Mouse (Mus musculus): ENCODE measurements at regions not wholly inside any gene's neighbourhood (a gene's known extent, or its start where the extent isn't known, plus 50 kb on each side); places are given as distances from the start of the nearest gene placed in this dataset.

DNA sequence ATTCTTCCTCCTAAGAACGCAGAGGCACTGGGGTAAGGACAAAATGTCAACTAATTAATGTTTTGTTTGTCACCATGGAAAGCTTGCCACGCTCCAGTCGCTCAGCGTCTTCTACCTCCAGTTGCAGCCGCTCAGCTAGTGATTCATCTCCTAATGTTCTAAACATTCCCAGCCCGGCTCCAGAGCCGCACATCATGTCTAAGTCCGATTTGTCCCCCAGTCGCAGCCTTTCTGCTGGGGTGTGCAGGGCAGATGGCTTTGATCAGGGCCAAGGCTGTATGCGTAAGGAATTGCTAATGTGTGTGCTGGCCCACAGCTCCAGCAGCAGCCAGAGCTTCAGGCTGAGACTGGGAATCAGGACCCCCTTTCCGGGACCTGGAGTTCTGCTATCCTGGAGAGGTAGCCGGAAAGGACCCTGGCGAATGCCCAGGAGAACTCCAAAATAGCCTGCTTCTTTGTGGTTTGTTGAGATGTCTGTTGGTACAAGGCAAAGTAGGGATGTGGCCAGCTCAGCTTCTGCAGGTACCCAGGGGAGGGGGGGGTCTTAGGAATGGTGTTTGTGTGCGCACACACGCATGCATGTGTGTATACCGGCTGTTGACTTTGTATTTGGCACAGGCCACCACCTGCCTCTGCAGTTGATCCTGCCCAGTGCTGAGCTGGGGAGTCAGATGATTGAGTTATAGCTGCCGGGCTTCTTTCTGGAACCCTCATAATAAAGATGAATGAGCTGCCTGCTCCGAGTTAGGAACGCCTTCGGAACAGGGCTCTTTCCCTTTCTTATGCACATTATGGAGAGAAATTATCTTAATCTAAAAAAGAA is 143.0 kb upstream of the Kcng1 start:
- Histone ChIP-seq H3K27ac (ENCODE audit: low read length) (peak overlapping the region; percentile 33; the same call in 1 of the 2 replicates), H3K27me3 (ENCODE audit: control insufficient read depth, insufficient read depth, low read length) (no peaks in the 10 kb centered on the region), H3K36me3 (ENCODE audit: control insufficient read depth, insufficient read depth, low read length) (no peaks in the 10 kb centered on the region), H3K4me1 (ENCODE audit: control insufficient read depth, insufficient read depth, low read length) (peaks cover 10% of the 10 kb centered on the region), H3K4me3 (replicated peaks; ENCODE audit: low read length) (no peak overlapping the region), H3K4me2 (ENCODE audit: low read depth, low read length) (no peak overlapping the region), H3K9me3 (replicated peaks; ENCODE audit: control insufficient read depth, low read length) (no peaks in the 10 kb centered on the region), H3K9ac (ENCODE audit: low read length) (no peak overlapping the region)
- WGBS, result 38% methylated on average over 20 of the region's 20 CpGs
- peak; percentile 56; the same call in 1 of the 2 replicates for ATAC-seq (ENCODE audit: insufficient read depth, low FRiP score)

DNA sequence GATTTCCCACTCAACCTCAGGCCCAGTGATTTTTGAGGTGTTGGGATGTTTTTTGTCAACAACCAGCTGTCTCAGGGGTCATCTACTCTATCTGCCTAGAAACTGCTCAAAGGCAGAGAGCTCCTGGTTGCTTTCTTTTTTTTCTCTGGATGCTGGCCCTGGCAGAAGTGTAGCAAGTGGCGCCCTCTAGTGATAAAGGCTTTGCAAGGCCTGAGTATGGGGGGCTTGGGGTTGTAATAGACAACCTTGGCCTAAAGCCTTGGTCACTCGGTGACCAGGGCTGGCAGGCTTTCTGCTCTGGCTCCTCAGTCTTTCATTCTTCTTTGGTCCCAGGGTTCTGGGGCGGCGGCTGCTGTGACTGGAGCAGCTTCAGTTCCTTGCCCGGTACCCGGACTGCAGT is 142.0 kb upstream of the Kcng1 start:
- WGBS, result 60% methylated on average over 6 of the region's 6 CpGs
- no peak overlapping the region for H3K4me3 ChIP-seq (replicated peaks; ENCODE audit: low read length)
- H3K4me2 ChIP-seq (ENCODE audit: low read depth, low read length), result no peak overlapping the region
- H3K4me1 ChIP-seq (ENCODE audit: control insufficient read depth, insufficient read depth, low read length), result peaks cover 10% of the 10 kb centered on the region
- H3K9ac ChIP-seq (ENCODE audit: low read length), result no peak overlapping the region
- H3K27me3 ChIP-seq (ENCODE audit: control insufficient read depth, insufficient read depth, low read length), result no peaks in the 10 kb centered on the region
- H3K36me3 ChIP-seq (ENCODE audit: control insufficient read depth, insufficient read depth, low read length), result no peaks in the 10 kb centered on the region
- H3K9me3 ChIP-seq (replicated peaks; ENCODE audit: control insufficient read depth, low read length), result no peaks in the 10 kb centered on the region
- no peak for ATAC-seq (ENCODE audit: insufficient read depth, low FRiP score)
- H3K27ac ChIP-seq (ENCODE audit: low read length), result no peak overlapping the region

DNA sequence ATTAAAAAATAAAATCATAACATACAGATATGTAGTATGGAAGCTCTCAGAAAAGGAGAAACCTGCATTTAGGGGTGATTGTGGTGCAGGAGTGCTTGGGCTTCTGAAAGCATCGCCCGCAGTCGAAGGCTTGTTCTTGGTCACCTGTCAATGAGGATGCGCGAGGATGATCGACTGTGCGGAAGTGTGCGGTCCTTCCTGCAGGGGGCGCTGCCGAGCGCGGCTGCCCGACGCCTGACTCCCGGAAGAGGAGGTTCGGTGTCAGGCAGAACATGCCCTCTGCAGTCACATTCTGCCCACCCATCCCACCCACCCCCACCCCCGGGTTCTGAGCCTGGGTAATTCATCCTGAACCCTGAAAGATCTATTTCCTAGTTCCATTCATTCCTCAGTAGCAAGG is 133.6 kb upstream of the Kcng1 start:
- H3K4me2 ChIP-seq (ENCODE audit: low read depth, low read length), result no peak overlapping the region
- no peaks in the 10 kb centered on the region for H3K36me3 ChIP-seq (ENCODE audit: control insufficient read depth, insufficient read depth, low read length)
- no peaks in the 10 kb centered on the region for H3K4me1 ChIP-seq (ENCODE audit: control insufficient read depth, insufficient read depth, low read length)
- no peak overlapping the region for H3K4me3 ChIP-seq (replicated peaks; ENCODE audit: low read length)
- 28% methylated on average over 17 of the region's 17 CpGs for WGBS
- no peak for ATAC-seq (ENCODE audit: insufficient read depth, low FRiP score)
- no peak overlapping the region for H3K9ac ChIP-seq (ENCODE audit: low read length)
- H3K27me3 ChIP-seq (ENCODE audit: control insufficient read depth, insufficient read depth, low read length), result no peaks in the 10 kb centered on the region
- H3K27ac ChIP-seq (ENCODE audit: low read length), result no peak overlapping the region
- H3K9me3 ChIP-seq (replicated peaks; ENCODE audit: control insufficient read depth, low read length), result no peaks in the 10 kb centered on the region

DNA sequence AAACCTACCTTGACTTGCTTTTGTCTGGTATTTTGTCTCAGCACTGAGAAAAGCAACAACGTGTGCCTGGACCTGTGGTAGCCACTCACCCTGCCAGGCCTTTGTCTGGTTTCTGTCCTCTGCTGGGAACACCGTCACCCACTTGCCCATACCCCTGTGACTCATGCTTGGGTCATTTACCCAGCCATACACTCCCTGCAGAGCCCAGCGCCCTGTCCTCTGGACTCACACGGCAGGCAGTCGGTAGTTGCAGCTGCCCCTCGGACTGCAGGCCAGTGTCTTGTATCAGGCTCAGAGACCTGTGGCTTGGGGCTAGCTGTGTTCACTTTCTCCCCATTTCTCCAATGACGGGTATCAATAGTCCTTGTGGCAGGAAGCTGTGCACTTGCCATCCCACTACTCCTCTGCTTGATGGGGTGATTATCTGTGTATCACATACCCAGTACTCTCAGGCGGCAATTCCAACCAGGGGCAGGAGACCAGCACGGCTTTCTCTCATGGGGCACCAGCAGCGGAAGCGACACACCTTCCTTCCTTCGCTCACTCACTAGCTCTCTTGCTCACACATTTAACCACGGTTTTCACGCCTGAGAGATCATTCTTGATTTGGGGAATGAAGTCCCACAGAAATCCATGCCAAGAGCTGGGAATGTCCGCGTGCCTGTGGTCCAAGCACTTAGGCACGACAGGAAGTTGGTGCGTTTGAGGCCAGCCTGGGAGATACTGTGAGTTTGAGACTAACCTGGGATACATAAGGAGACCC is 132.8 kb upstream of the Kcng1 start:
- Histone ChIP-seq H3K27me3 (ENCODE audit: control insufficient read depth, insufficient read depth, low read length) (no peaks in the 10 kb centered on the region), H3K9me3 (replicated peaks; ENCODE audit: control insufficient read depth, low read length) (no peaks in the 10 kb centered on the region), H3K4me1 (ENCODE audit: control insufficient read depth, insufficient read depth, low read length) (no peaks in the 10 kb centered on the region), H3K9ac (ENCODE audit: low read length) (no peak overlapping the region), H3K36me3 (ENCODE audit: control insufficient read depth, insufficient read depth, low read length) (no peaks in the 10 kb centered on the region), H3K4me3 (replicated peaks; ENCODE audit: low read length) (no peak overlapping the region), H3K27ac (ENCODE audit: low read length) (no peak overlapping the region), H3K4me2 (ENCODE audit: low read depth, low read length) (no peak overlapping the region)
- ATAC-seq (ENCODE audit: insufficient read depth, low FRiP score), result no peak
- 81% methylated on average over 18 of the region's 18 CpGs for WGBS

DNA sequence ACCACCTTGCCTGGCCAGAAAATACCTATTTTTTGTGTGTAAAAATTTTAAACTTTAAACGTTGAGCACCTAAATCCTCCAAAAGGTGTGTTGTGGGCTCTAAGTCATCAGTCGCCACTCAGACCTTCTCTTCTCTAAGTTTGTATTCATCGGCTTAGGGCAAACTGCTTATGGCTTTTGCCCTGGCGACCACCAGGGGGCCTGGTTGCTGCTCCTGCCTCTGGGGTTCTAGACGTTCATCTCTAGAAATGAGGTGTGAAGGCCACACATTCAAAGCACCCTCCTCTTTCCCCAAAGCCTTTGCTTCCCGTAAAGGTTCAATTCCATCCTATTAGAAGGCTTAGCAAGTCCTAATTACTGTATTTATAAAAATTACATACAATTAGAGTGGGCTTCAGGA is 131.3 kb upstream of the Kcng1 start:
- no peak for ATAC-seq (ENCODE audit: insufficient read depth, low FRiP score)
- Histone ChIP-seq H3K4me1 (ENCODE audit: control insufficient read depth, insufficient read depth, low read length) (no peaks in the 10 kb centered on the region), H3K36me3 (ENCODE audit: control insufficient read depth, insufficient read depth, low read length) (no peaks in the 10 kb centered on the region)

DNA sequence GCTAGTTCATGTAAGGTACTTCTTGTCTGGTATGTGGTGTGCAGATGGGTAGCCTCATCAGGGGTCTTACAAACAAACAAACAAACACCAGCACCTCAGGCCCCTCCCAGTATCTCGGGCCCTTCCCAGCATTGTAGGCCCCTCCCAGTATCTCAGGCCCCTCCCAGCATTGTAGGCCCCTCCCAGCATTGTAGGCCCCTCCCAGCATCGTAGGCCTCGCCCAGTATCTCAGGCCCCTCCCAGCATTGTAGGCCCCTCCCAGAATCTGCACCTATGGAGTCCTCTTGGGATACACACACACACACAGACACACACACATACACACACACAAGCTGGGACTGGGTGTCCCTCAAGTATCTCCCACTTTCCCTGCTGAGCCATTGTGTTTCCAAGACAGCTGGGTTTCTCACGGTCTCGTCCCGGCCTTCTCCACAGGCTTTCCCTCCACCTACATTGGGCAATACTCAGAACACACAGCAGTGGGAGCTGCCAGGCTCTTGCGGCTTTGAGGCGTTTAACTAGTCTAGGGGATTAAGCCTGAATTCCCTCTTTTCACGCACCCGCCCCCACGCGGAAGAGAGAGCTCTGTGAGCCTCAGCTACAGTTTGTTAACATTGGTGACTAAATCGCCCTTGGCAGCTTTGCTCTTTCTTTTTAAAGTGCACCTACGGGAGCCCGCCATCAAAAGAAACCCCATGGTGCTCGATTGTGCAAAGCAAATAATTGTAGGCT is 121.4 kb upstream of the Kcng1 start:
- Histone ChIP-seq H3K27ac (ENCODE audit: low read length) (0 out of 2 replicates have a peak overlapping the region, but pooled peaks have one; percentile 21), H3K9me3 (replicated peaks; ENCODE audit: control insufficient read depth, low read length) (no peaks in the 10 kb centered on the region), H3K4me3 (replicated peaks; ENCODE audit: low read length) (no peak overlapping the region), H3K9ac (ENCODE audit: low read length) (no peak overlapping the region), H3K4me2 (ENCODE audit: low read depth, low read length) (no peak overlapping the region), H3K4me1 (ENCODE audit: control insufficient read depth, insufficient read depth, low read length) (no peaks in the 10 kb centered on the region), H3K27me3 (ENCODE audit: control insufficient read depth, insufficient read depth, low read length) (no peaks in the 10 kb centered on the region), H3K36me3 (ENCODE audit: control insufficient read depth, insufficient read depth, low read length) (no peaks in the 10 kb centered on the region)
- 55% methylated on average over 16 of the region's 16 CpGs for WGBS
- peak; percentile 47; the same call in 1 of the 2 replicates for ATAC-seq (ENCODE audit: insufficient read depth, low FRiP score)

More for the DNA sequence above, 131.3 kb upstream of the Kcng1 start:
- H3K27me3 ChIP-seq (ENCODE audit: control insufficient read depth, insufficient read depth, low read length), result no peaks in the 10 kb centered on the region
- 48% methylated on average over 6 of the region's 6 CpGs for WGBS
- no peak overlapping the region for H3K4me2 ChIP-seq (ENCODE audit: low read depth, low read length)
- no peak overlapping the region for H3K4me3 ChIP-seq (replicated peaks; ENCODE audit: low read length)
- H3K9ac ChIP-seq (ENCODE audit: low read length), result no peak overlapping the region
- no peaks in the 10 kb centered on the region for H3K9me3 ChIP-seq (replicated peaks; ENCODE audit: control insufficient read depth, low read length)
- H3K27ac ChIP-seq (ENCODE audit: low read length), result no peak overlapping the region

DNA sequence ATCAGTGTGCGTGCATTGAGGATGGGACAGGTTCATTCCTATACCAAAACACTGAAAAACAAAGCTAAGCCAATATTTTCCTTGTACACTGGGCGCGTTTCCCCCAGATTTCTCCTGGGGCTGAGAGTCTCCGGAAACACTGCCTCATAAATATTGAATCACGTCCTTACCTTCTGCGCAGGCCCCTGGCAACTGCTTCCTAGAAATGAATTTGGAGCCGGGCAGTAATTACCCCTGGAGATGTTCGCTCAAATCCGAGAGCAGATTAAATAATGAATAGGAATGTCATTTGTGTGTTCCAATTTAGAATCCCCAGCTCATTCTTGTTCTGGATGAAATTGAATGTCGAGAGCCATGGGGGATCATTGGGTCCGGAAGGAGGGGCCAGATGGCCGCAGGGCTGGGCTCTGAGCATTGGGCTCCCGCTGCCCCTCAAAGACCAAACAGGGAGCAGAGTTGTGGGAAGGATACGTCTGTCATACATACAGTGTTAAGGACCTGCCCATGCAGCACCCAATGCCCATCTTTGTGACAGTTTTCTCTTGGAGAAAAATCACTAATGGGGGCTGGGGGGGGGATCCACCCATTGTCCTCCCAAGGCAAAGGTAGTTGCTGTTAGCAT is 117.7 kb upstream of the Kcng1 start:
- no peaks in the 10 kb centered on the region for H3K36me3 ChIP-seq (ENCODE audit: control insufficient read depth, insufficient read depth, low read length)
- H3K4me3 ChIP-seq (replicated peaks; ENCODE audit: low read length), result no peak overlapping the region
- H3K4me2 ChIP-seq (ENCODE audit: low read depth, low read length), result no peak overlapping the region
- no peak for ATAC-seq (ENCODE audit: insufficient read depth, low FRiP score)
- no peaks in the 10 kb centered on the region for H3K27me3 ChIP-seq (ENCODE audit: control insufficient read depth, insufficient read depth, low read length)
- WGBS, result 82% methylated on average over 14 of the region's 14 CpGs
- H3K4me1 ChIP-seq (ENCODE audit: control insufficient read depth, insufficient read depth, low read length), result no peaks in the 10 kb centered on the region
- H3K9me3 ChIP-seq (replicated peaks; ENCODE audit: control insufficient read depth, low read length), result no peaks in the 10 kb centered on the region
- H3K27ac ChIP-seq (ENCODE audit: low read length), result no peak overlapping the region
- no peak overlapping the region for H3K9ac ChIP-seq (ENCODE audit: low read length)

DNA sequence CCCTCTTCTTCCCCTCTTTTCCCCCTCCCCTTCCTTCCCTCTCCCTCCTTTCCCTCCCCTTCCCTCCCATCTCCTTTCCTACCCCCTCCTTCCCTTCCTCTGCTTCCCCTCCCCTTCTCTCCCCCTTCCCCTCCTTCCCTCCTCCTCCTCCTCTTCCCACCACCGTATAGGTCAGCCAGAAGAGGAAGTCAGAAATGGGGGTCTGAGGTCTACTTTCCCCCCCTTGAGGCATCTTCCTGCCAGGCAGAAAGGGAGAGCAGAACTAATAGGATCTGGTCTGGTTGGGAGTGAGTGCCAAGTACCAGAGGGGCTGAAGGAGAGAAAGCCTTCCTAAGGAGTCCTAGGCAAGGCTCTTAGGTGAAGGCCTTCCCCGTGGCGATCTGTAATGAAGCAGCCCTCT is 114.8 kb upstream of the Kcng1 start:
- ATAC-seq (ENCODE audit: insufficient read depth, low FRiP score), result no peak
- WGBS, result 51% methylated on average over 3 of the region's 3 CpGs

More for the DNA sequence above, 114.8 kb upstream of the Kcng1 start:
- no peaks in the 10 kb centered on the region for H3K9me3 ChIP-seq (replicated peaks; ENCODE audit: control insufficient read depth, low read length)
- no peak overlapping the region for H3K4me2 ChIP-seq (ENCODE audit: low read depth, low read length)
- no peak overlapping the region for H3K4me3 ChIP-seq (replicated peaks; ENCODE audit: low read length)
- H3K27me3 ChIP-seq (ENCODE audit: control insufficient read depth, insufficient read depth, low read length), result no peaks in the 10 kb centered on the region
- H3K9ac ChIP-seq (ENCODE audit: low read length), result no peak overlapping the region
- no peaks in the 10 kb centered on the region for H3K4me1 ChIP-seq (ENCODE audit: control insufficient read depth, insufficient read depth, low read length)
- no peaks in the 10 kb centered on the region for H3K36me3 ChIP-seq (ENCODE audit: control insufficient read depth, insufficient read depth, low read length)
- no peak overlapping the region for H3K27ac ChIP-seq (ENCODE audit: low read length)
